Mouse (Mus musculus): Measurements from ENCODE around the gene Ank3. TPM values are rescaled to one million over a fixed set of nuclear protein-coding genes. Genes with fewer than 3 reads are reported as not detected.

The Ank3 gene
- polyA plus RNA-seq, 1 experiment from 2014 or later: 18.0 TPM

GRCm38 (mm10) chr10:69420306-69420705 lies 21.7 kb downstream of the Ank3 start:
- ATAC-seq (ENCODE audit: borderline replicate concordance, extremely low read depth, low FRiP score, low TSS enrichment): no peak
- Histone ChIP-seq H3K27me3 (no peaks in the 10 kb centered on the region), H3K4me2 (no peak overlapping the region), H3K9me3 (no peaks in the 10 kb centered on the region), H3K27ac (no peak overlapping the region), H3K9ac (no peak overlapping the region), H3K4me3 (no peak overlapping the region), H3K36me3 (no peaks in the 10 kb centered on the region), H3K4me1 (no peaks in the 10 kb centered on the region)
- 42% methylated on average over 6 of the region's 6 CpGs for WGBS

- Histone ChIP-seq H3K36me3 (no peaks in the 10 kb centered on the region), H3K9me3 (no peaks in the 10 kb centered on the region), H3K9ac (no peak overlapping the region), H3K27me3 (no peaks in the 10 kb centered on the region), H3K4me2 (no peak overlapping the region), H3K4me3 (no peak overlapping the region), H3K4me1 (no peaks in the 10 kb centered on the region), H3K27ac (no peak overlapping the region)
- 87% methylated on average over 3 of the region's 3 CpGs for WGBS
- no peak for ATAC-seq (ENCODE audit: borderline replicate concordance, extremely low read depth, low FRiP score, low TSS enrichment)
Measured at GRCm38 (mm10) chr10:69424051-69424450, 25.5 kb downstream of the Ank3 start.

GRCm38 (mm10) chr10:69430138-69430537 lies 31.6 kb downstream of the Ank3 start:
- ATAC-seq (ENCODE audit: borderline replicate concordance, extremely low read depth, low FRiP score, low TSS enrichment): no peak
- H3K36me3 ChIP-seq: no peaks in the 10 kb centered on the region
- no peaks in the 10 kb centered on the region for H3K9me3 ChIP-seq
- no peaks in the 10 kb centered on the region for H3K27me3 ChIP-seq
- WGBS: 53% methylated on average over 4 of the region's 4 CpGs
- H3K4me1 ChIP-seq: no peaks in the 10 kb centered on the region
- H3K9ac ChIP-seq: no peak overlapping the region
- H3K27ac ChIP-seq: no peak overlapping the region
- H3K4me2 ChIP-seq: no peak overlapping the region
- no peak overlapping the region for H3K4me3 ChIP-seq

DNA sequence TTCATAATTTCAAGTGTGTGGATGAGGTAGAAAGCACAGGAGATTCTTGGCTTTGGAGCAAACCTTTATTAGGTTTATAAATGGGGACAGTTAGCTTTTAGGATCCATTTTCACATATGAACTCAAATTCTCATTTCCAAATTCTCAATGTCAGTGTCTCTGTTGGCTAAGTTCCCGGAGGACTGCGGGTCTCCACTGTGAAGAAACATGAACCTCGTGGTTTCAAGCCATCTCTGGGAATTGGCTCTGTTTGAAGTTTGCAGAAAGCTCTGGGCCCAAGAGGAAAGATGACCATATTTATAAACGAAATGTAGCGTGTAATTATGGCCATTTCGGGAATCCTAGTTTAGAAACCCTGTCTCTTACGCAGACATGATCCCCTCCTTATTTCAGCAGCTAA lies 32.5 kb downstream of the Ank3 start:
- Histone ChIP-seq H3K36me3 (no peaks in the 10 kb centered on the region), H3K27me3 (no peaks in the 10 kb centered on the region), H3K9me3 (no peaks in the 10 kb centered on the region), H3K4me3 (no peak overlapping the region), H3K4me1 (no peaks in the 10 kb centered on the region), H3K27ac (no peak overlapping the region), H3K9ac (no peak overlapping the region), H3K4me2 (no peak overlapping the region)
- 61% methylated on average over 7 of the region's 7 CpGs for WGBS
- no peak for ATAC-seq (ENCODE audit: borderline replicate concordance, extremely low read depth, low FRiP score, low TSS enrichment)

DNA sequence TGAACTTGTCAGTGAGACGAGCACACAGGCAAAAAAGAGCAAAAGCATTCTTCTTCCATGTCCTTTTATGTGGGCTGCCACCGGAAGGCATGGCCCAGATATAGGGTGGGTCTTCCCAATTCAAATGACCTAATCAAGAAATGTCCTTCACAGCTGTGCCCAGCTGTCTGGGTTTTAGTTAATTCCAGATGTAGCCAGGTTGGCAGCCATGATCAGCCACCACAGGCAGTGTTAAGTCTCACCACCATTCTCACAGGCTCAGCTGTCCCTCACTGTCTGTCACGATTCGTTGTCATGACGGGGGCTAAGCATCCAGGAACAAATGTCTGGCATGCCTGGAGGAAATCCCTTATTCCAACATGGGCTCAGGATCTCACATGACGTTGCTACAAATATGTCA lies 36.6 kb downstream of the Ank3 start:
- no peak overlapping the region for H3K4me2 ChIP-seq
- H3K9me3 ChIP-seq: no peaks in the 10 kb centered on the region
- no peak overlapping the region for H3K9ac ChIP-seq
- H3K4me1 ChIP-seq: no peaks in the 10 kb centered on the region
- no peak overlapping the region for H3K27ac ChIP-seq
- H3K4me3 ChIP-seq: no peak overlapping the region
- no peak for ATAC-seq (ENCODE audit: borderline replicate concordance, extremely low read depth, low FRiP score, low TSS enrichment)
- WGBS: 71% methylated on average over 6 of the region's 6 CpGs
- no peaks in the 10 kb centered on the region for H3K36me3 ChIP-seq
- H3K27me3 ChIP-seq: no peaks in the 10 kb centered on the region

GRCm38 (mm10) chr10:69439449-69439848 lies 40.9 kb downstream of the Ank3 start:
- no peak overlapping the region for H3K4me3 ChIP-seq
- no peak overlapping the region for H3K4me2 ChIP-seq
- 73% methylated on average over 8 of the region's 8 CpGs for WGBS
- H3K9ac ChIP-seq: no peak overlapping the region
- H3K27ac ChIP-seq: no peak overlapping the region
- no peaks in the 10 kb centered on the region for H3K4me1 ChIP-seq
- H3K27me3 ChIP-seq: no peaks in the 10 kb centered on the region
- ATAC-seq (ENCODE audit: borderline replicate concordance, extremely low read depth, low FRiP score, low TSS enrichment): no peak
- no peaks in the 10 kb centered on the region for H3K9me3 ChIP-seq
- H3K36me3 ChIP-seq: no peaks in the 10 kb centered on the region

- no peak overlapping the region for H3K4me2 ChIP-seq
- H3K9me3 ChIP-seq: no peaks in the 10 kb centered on the region
- H3K4me1 ChIP-seq: peaks cover 18% of the 10 kb centered on the region
- H3K36me3 ChIP-seq: no peaks in the 10 kb centered on the region
- no peak for ATAC-seq (ENCODE audit: borderline replicate concordance, extremely low read depth, low FRiP score, low TSS enrichment)
- H3K27ac ChIP-seq: no peak overlapping the region
- WGBS: 73% methylated on average over 5 of the region's 5 CpGs
- H3K27me3 ChIP-seq: no peaks in the 10 kb centered on the region
- H3K4me3 ChIP-seq: no peak overlapping the region
- H3K9ac ChIP-seq: no peak overlapping the region
Measured at GRCm38 (mm10) chr10:69444546-69444945, 46.0 kb downstream of the Ank3 start.

- Histone ChIP-seq H3K4me1 (peaks cover 24% of the 10 kb centered on the region), H3K27ac (0 out of 2 replicates have a peak overlapping the region, but pooled peaks have one; percentile 33), H3K9me3 (no peaks in the 10 kb centered on the region), H3K4me3 (no peak overlapping the region), H3K36me3 (no peaks in the 10 kb centered on the region), H3K4me2 (no peak overlapping the region), H3K9ac (no peak overlapping the region), H3K27me3 (no peaks in the 10 kb centered on the region)
- ATAC-seq (ENCODE audit: borderline replicate concordance, extremely low read depth, low FRiP score, low TSS enrichment): 0 out of 2 replicates have a peak, but pooled peaks have one; percentile 23
- WGBS: 59% methylated on average over 7 of the region's 7 CpGs
Measured at GRCm38 (mm10) chr10:69445951-69446350, 47.4 kb downstream of the Ank3 start.

GRCm38 (mm10) chr10:69446566-69446965 lies 48.0 kb downstream of the Ank3 start:
- 56% methylated on average over 5 of the region's 5 CpGs for WGBS
- Histone ChIP-seq H3K27ac (no peak overlapping the region), H3K36me3 (no peaks in the 10 kb centered on the region), H3K4me2 (no peak overlapping the region), H3K27me3 (no peaks in the 10 kb centered on the region), H3K4me3 (no peak overlapping the region), H3K9ac (no peak overlapping the region), H3K4me1 (peaks cover 25% of the 10 kb centered on the region), H3K9me3 (no peaks in the 10 kb centered on the region)
- no peak for ATAC-seq (ENCODE audit: borderline replicate concordance, extremely low read depth, low FRiP score, low TSS enrichment)

DNA sequence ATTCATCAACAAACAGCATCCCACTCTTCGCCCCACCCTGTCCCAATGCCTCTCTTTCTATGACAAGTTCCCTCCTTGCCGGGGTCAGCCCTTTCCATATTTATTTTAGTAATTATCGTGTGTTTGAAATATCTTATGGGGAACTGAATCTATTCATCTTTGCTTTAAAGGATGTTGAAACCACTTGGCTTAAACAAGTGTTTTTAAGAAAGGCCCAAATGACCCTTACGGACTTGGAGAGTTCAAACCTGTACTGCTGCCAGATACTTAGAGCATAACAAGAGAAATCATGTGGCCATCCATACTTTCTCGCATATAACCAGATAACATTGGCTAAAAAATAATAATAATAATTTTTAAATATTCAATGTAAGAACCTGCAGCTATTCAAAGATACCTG lies 48.7 kb downstream of the Ank3 start:
- Histone ChIP-seq H3K27me3 (no peaks in the 10 kb centered on the region), H3K36me3 (no peaks in the 10 kb centered on the region), H3K4me3 (no peak overlapping the region), H3K4me2 (peak overlapping the region; percentile 24; the same call in 1 of the 2 replicates), H3K9me3 (no peaks in the 10 kb centered on the region), H3K4me1 (peaks cover 25% of the 10 kb centered on the region), H3K9ac (no peak overlapping the region), H3K27ac (no peak overlapping the region)
- WGBS: 41% methylated on average over 5 of the region's 5 CpGs
- ATAC-seq (ENCODE audit: borderline replicate concordance, extremely low read depth, low FRiP score, low TSS enrichment): no peak; the same call in 1 of the 2 replicates

- peaks cover 25% of the 10 kb centered on the region for H3K4me1 ChIP-seq
- 71% methylated on average over 3 of the region's 3 CpGs for WGBS
- H3K9ac ChIP-seq: no peak overlapping the region
- no peaks in the 10 kb centered on the region for H3K9me3 ChIP-seq
- no peak overlapping the region for H3K27ac ChIP-seq
- no peaks in the 10 kb centered on the region for H3K36me3 ChIP-seq
- H3K4me2 ChIP-seq: no peak overlapping the region
- H3K27me3 ChIP-seq: no peaks in the 10 kb centered on the region
- H3K4me3 ChIP-seq: no peak overlapping the region
- no peak for ATAC-seq (ENCODE audit: borderline replicate concordance, extremely low read depth, low FRiP score, low TSS enrichment)
Measured at GRCm38 (mm10) chr10:69448174-69448573, 49.6 kb downstream of the Ank3 start.

DNA sequence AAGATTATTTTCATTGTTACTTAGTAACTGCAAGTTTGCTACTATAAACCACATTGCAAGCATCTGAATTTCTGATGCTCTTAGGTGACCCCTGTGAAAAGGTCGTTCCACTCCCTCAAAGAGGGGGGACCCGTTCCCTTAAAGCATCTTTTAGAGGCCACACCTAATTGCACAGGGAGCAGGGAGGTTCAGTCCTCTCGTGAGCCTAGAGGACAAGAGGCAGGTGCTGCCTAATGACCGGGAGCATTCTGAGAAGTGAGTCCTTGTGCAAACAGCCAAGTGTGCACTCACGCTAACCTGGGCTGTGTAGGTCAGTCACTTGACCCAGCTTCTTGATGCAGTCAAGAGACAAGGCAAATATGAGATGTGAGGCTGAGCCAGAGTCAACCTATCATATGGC lies 52.4 kb downstream of the Ank3 start:
- 45% methylated on average over 5 of the region's 5 CpGs for WGBS
- ATAC-seq (ENCODE audit: borderline replicate concordance, extremely low read depth, low FRiP score, low TSS enrichment): peak; percentile 47; the same call in 1 of the 2 replicates

More for the DNA sequence above, 52.4 kb downstream of the Ank3 start:
- Histone ChIP-seq H3K27me3 (no peaks in the 10 kb centered on the region), H3K4me2 (no peak overlapping the region), H3K4me3 (no peak overlapping the region), H3K27ac (no peak overlapping the region), H3K9me3 (no peaks in the 10 kb centered on the region), H3K36me3 (no peaks in the 10 kb centered on the region), H3K9ac (no peak overlapping the region), H3K4me1 (peaks cover 17% of the 10 kb centered on the region)
